Mouse (Mus musculus): ENCODE measurements around the gene Ino80d. TPM values are rescaled to one million over a fixed set of nuclear protein-coding genes. Genes with fewer than 3 reads are reported as not detected.

Ino80d gene
- polyA plus RNA-seq, 1 experiment from 2014 or later: 12.2 TPM

GRCm38 (mm10) chr1:62947807-62948206, 166.7 kb downstream of the Ino80d start:
- Histone ChIP-seq H3K27me3 (ENCODE audit: control insufficient read depth, insufficient read depth, low read length) (no peaks in the 10 kb centered on the region), H3K36me3 (ENCODE audit: control insufficient read depth, insufficient read depth, low read length) (no peaks in the 10 kb centered on the region), H3K9ac (ENCODE audit: low read length) (no peak overlapping the region), H3K4me2 (ENCODE audit: low read length) (no peak overlapping the region), H3K27ac (replicated peaks in 1 of 2; ENCODE audit: control insufficient read depth in 1 of 2, insufficient read depth in 1 of 2, low read depth in 2 of 2, low read length in 2 of 2) (no peak overlapping the region), H3K4me1 (ENCODE audit: control insufficient read depth in 2 of 2, insufficient read depth in 2 of 2, low read length in 2 of 2) (peaks cover 3 to 4% of the 10 kb centered on the region in 2 experiments; a peak in 2 of 4 replicates), H3K4me3 (ENCODE audit: control insufficient read depth in 1 of 2, insufficient read depth in 1 of 2, low read depth in 1 of 2, low read length in 2 of 2) (no peak overlapping the region), H3K9me3 (ENCODE audit: control insufficient read depth, low read length) (no peaks in the 10 kb centered on the region)
- no peak for ATAC-seq (ENCODE audit: insufficient number of reproducible peaks, insufficient read depth, low FRiP score, low read depth)

GRCm38 (mm10) chr1:62946987-62947386, 167.5 kb downstream of the Ino80d start:
- Histone ChIP-seq H3K36me3 (ENCODE audit: control insufficient read depth, insufficient read depth, low read length) (no peaks in the 10 kb centered on the region), H3K27ac (replicated peaks in 1 of 2; ENCODE audit: control insufficient read depth in 1 of 2, insufficient read depth in 1 of 2, low read depth in 2 of 2, low read length in 2 of 2) (no peak overlapping the region), H3K4me2 (ENCODE audit: low read length) (no peak overlapping the region), H3K4me1 (ENCODE audit: control insufficient read depth in 2 of 2, insufficient read depth in 2 of 2, low read length in 2 of 2) (peaks cover 3 to 4% of the 10 kb centered on the region in 2 experiments; a peak in 2 of 4 replicates), H3K4me3 (ENCODE audit: control insufficient read depth in 1 of 2, insufficient read depth in 1 of 2, low read depth in 1 of 2, low read length in 2 of 2) (no peak overlapping the region), H3K9ac (ENCODE audit: low read length) (no peak overlapping the region), H3K9me3 (ENCODE audit: control insufficient read depth, low read length) (no peaks in the 10 kb centered on the region), H3K27me3 (ENCODE audit: control insufficient read depth, insufficient read depth, low read length) (no peaks in the 10 kb centered on the region)
- 60% methylated on average over 5 of the region's 5 CpGs for WGBS
- no peak for ATAC-seq (ENCODE audit: insufficient number of reproducible peaks, insufficient read depth, low FRiP score, low read depth)

GRCm38 (mm10) chr1:62934752-62935329, 179.6 kb downstream of the Ino80d start:
- no peak overlapping the region for H3K4me3 ChIP-seq (ENCODE audit: control insufficient read depth in 1 of 2, insufficient read depth in 1 of 2, low read depth in 1 of 2, low read length in 2 of 2)
- H3K36me3 ChIP-seq (ENCODE audit: control insufficient read depth, insufficient read depth, low read length): no peaks in the 10 kb centered on the region
- H3K4me1 ChIP-seq (ENCODE audit: control insufficient read depth in 2 of 2, insufficient read depth in 2 of 2, low read length in 2 of 2): peaks cover 0 to under 1% of the 10 kb centered on the region in 2 experiments; a peak in 2 of 4 replicates
- H3K9me3 ChIP-seq (ENCODE audit: control insufficient read depth, low read length): no peaks in the 10 kb centered on the region
- no peak overlapping the region for H3K4me2 ChIP-seq (ENCODE audit: low read length)
- H3K27me3 ChIP-seq (ENCODE audit: control insufficient read depth, insufficient read depth, low read length): no peaks in the 10 kb centered on the region
- WGBS: 86% methylated on average over 10 of the region's 10 CpGs
- no peak overlapping the region for H3K27ac ChIP-seq (replicated peaks in 1 of 2; ENCODE audit: control insufficient read depth in 1 of 2, insufficient read depth in 1 of 2, low read depth in 2 of 2, low read length in 2 of 2)
- no peak overlapping the region for H3K9ac ChIP-seq (ENCODE audit: low read length)
- ATAC-seq (ENCODE audit: insufficient number of reproducible peaks, insufficient read depth, low FRiP score, low read depth): no peak

- Histone ChIP-seq H3K9ac (ENCODE audit: low read length) (no peak overlapping the region), H3K27me3 (ENCODE audit: control insufficient read depth, insufficient read depth, low read length) (no peaks in the 10 kb centered on the region), H3K36me3 (ENCODE audit: control insufficient read depth, insufficient read depth, low read length) (no peaks in the 10 kb centered on the region), H3K4me2 (ENCODE audit: low read length) (no peak overlapping the region), H3K27ac (replicated peaks in 1 of 2; ENCODE audit: control insufficient read depth in 1 of 2, insufficient read depth in 1 of 2, low read depth in 2 of 2, low read length in 2 of 2) (no peak overlapping the region), H3K4me3 (ENCODE audit: control insufficient read depth in 1 of 2, insufficient read depth in 1 of 2, low read depth in 1 of 2, low read length in 2 of 2) (no peak overlapping the region), H3K9me3 (ENCODE audit: control insufficient read depth, low read length) (no peaks in the 10 kb centered on the region), H3K4me1 (ENCODE audit: control insufficient read depth in 2 of 2, insufficient read depth in 2 of 2, low read length in 2 of 2) (peaks cover 0 to 2% of the 10 kb centered on the region in 2 experiments; a peak in 3 of 4 replicates)
- ATAC-seq (ENCODE audit: insufficient number of reproducible peaks, insufficient read depth, low FRiP score, low read depth): no peak
- WGBS: 81% methylated on average over 9 of the region's 9 CpGs
These were observed 180.4 kb downstream of the Ino80d start for GRCm38 (mm10) chr1:62934100-62934513.

GRCm38 (mm10) chr1:62933288-62934099, 181.0 kb downstream of the Ino80d start:
- no peaks in the 10 kb centered on the region for H3K36me3 ChIP-seq (ENCODE audit: control insufficient read depth, insufficient read depth, low read length)
- H3K4me2 ChIP-seq (ENCODE audit: low read length): no peak overlapping the region
- H3K9ac ChIP-seq (ENCODE audit: low read length): no peak overlapping the region
- no peaks in the 10 kb centered on the region for H3K9me3 ChIP-seq (ENCODE audit: control insufficient read depth, low read length)
- H3K4me3 ChIP-seq (ENCODE audit: control insufficient read depth in 1 of 2, insufficient read depth in 1 of 2, low read depth in 1 of 2, low read length in 2 of 2): no peak overlapping the region
- 76% methylated on average over 15 of the region's 15 CpGs for WGBS
- H3K4me1 ChIP-seq (ENCODE audit: control insufficient read depth in 2 of 2, insufficient read depth in 2 of 2, low read length in 2 of 2): peaks cover 0 to 2% of the 10 kb centered on the region in 2 experiments; a peak in 3 of 4 replicates
- no peak for ATAC-seq (ENCODE audit: insufficient number of reproducible peaks, insufficient read depth, low FRiP score, low read depth)
- no peaks in the 10 kb centered on the region for H3K27me3 ChIP-seq (ENCODE audit: control insufficient read depth, insufficient read depth, low read length)
- H3K27ac ChIP-seq (replicated peaks in 1 of 2; ENCODE audit: control insufficient read depth in 1 of 2, insufficient read depth in 1 of 2, low read depth in 2 of 2, low read length in 2 of 2): no peak overlapping the region

GRCm38 (mm10) chr1:62929477-62929876, 185.0 kb downstream of the Ino80d start:
- Histone ChIP-seq H3K4me3 (ENCODE audit: control insufficient read depth in 1 of 2, insufficient read depth in 1 of 2, low read depth in 1 of 2, low read length in 2 of 2) (no peak overlapping the region), H3K27ac (replicated peaks in 1 of 2; ENCODE audit: control insufficient read depth in 1 of 2, insufficient read depth in 1 of 2, low read depth in 2 of 2, low read length in 2 of 2) (no peak overlapping the region), H3K27me3 (ENCODE audit: control insufficient read depth, insufficient read depth, low read length) (no peaks in the 10 kb centered on the region), H3K4me2 (ENCODE audit: low read length) (no peak overlapping the region), H3K36me3 (ENCODE audit: control insufficient read depth, insufficient read depth, low read length) (no peaks in the 10 kb centered on the region), H3K9me3 (ENCODE audit: control insufficient read depth, low read length) (no peaks in the 10 kb centered on the region), H3K4me1 (ENCODE audit: control insufficient read depth in 2 of 2, insufficient read depth in 2 of 2, low read length in 2 of 2) (peaks cover 0 to 2% of the 10 kb centered on the region in 2 experiments; a peak in 3 of 4 replicates), H3K9ac (ENCODE audit: low read length) (no peak overlapping the region)
- 6% methylated on average over 8 of the region's 8 CpGs for WGBS
- ATAC-seq (ENCODE audit: insufficient number of reproducible peaks, insufficient read depth, low FRiP score, low read depth): no peak

- Histone ChIP-seq H3K9me3 (ENCODE audit: control insufficient read depth, low read length) (no peaks in the 10 kb centered on the region), H3K36me3 (ENCODE audit: control insufficient read depth, insufficient read depth, low read length) (no peaks in the 10 kb centered on the region), H3K9ac (ENCODE audit: low read length) (no peak overlapping the region), H3K4me2 (ENCODE audit: low read length) (no peak overlapping the region), H3K4me1 (ENCODE audit: control insufficient read depth in 2 of 2, insufficient read depth in 2 of 2, low read length in 2 of 2) (peaks cover 0 to 3% of the 10 kb centered on the region in 2 experiments; a peak in 1 of 4 replicates), H3K27ac (replicated peaks in 1 of 2; ENCODE audit: control insufficient read depth in 1 of 2, insufficient read depth in 1 of 2, low read depth in 2 of 2, low read length in 2 of 2) (no peak overlapping the region), H3K27me3 (ENCODE audit: control insufficient read depth, insufficient read depth, low read length) (no peaks in the 10 kb centered on the region), H3K4me3 (ENCODE audit: control insufficient read depth in 1 of 2, insufficient read depth in 1 of 2, low read depth in 1 of 2, low read length in 2 of 2) (no peak overlapping the region)
- ATAC-seq (ENCODE audit: insufficient number of reproducible peaks, insufficient read depth, low FRiP score, low read depth): no peak
- 87% methylated on average over 6 of the region's 6 CpGs for WGBS
These were observed 195.2 kb downstream of the Ino80d start for GRCm38 (mm10) chr1:62919219-62919618.

Measured in heart, embryonic 14.5 days (tissue).